16 mouse cellular contexts compared by ENCODE assay signal in genomic region chr9:70658266-70658665, GRCm38 (mm10). TPM values are rescaled to one million over a fixed set of nuclear protein-coding genes. Genes with fewer than 3 reads are reported as not detected.
A peak's percentile ranks its signal among the peaks of the same experiment; 100 is the strongest.
DNase-seq lines count a peak whose midpoint lies in the region; ATAC-seq and TF ChIP-seq lines count a peak whose summit lies in the region.
"Had no signal": no experiment of that assay in that cellular context is flagged by ENCODE, and none has a peak within 500 bp of the region (broad histone marks: within the 10 kb centered on the region; RNA-seq: fewer than 3 reads in every experiment).

No protein-coding gene starts in this region.

- H3K9me3 ChIP-seq in megakaryocyte, embryonic 14.5 days = no peaks in the 10 kb centered on the region
- H3K9me3 ChIP-seq in liver, embryonic 15.5 days (replicated peaks) = no peaks in the 10 kb centered on the region
- H3K9me3 ChIP-seq in forebrain, embryonic 14.5 days (replicated peaks; ENCODE audit: control insufficient read depth, low read length) = no peaks in the 10 kb centered on the region
- H3K9me3 ChIP-seq: embryonic facial prominence, embryonic 12.5 days; heart, embryonic 10.5 days had no signal

- peak overlapping the region; percentile 76 for H3K4me2 ChIP-seq in liver, embryonic 15.5 days
- no peak overlapping the region for H3K4me2 ChIP-seq in forebrain, embryonic 14.5 days (ENCODE audit: low read length)

- H3K4me1 ChIP-seq in cerebellum, adult 2 months (ENCODE audit: control insufficient read depth, insufficient read depth, low read length) = no peaks in the 10 kb centered on the region; the same call in 1 of the 2 replicates
- H3K4me1 ChIP-seq in megakaryocyte, embryonic 14.5 days = peaks cover 27% of the 10 kb centered on the region
- peaks cover 29% of the 10 kb centered on the region for H3K4me1 ChIP-seq in liver, embryonic 15.5 days (replicated peaks)
- H3K4me1 ChIP-seq in forebrain, embryonic 14.5 days (ENCODE audit: control insufficient read depth, insufficient read depth, low read length) = peaks cover 15% of the 10 kb centered on the region

- no peak for TF ChIP-seq CTCF in cerebellum, adult 2 months (IDR thresholded peaks at IDR 0.05; ENCODE audit: borderline replicate concordance, insufficient read depth, low read depth, low read length)

- H3K9ac ChIP-seq in liver, embryonic 15.5 days = peak overlapping the region; percentile 47
- no peak overlapping the region for H3K9ac ChIP-seq in forebrain, embryonic 14.5 days (ENCODE audit: low read length)
- H3K9ac ChIP-seq: embryonic facial prominence, embryonic 12.5 days; forebrain, postnatal 0 days had no signal

- peak overlapping the region; percentile 23 for H3K4me3 ChIP-seq in cerebellum, adult 2 months (replicated peaks; ENCODE audit: insufficient read depth, low read depth, low read length)
- peak overlapping the region; percentile 83 for H3K4me3 ChIP-seq in megakaryocyte, embryonic 14.5 days (replicated peaks)
- peak overlapping the region; percentile 95 for H3K4me3 ChIP-seq in liver, embryonic 15.5 days (replicated peaks)
- no peak overlapping the region for H3K4me3 ChIP-seq in forebrain, embryonic 14.5 days (ENCODE audit: low read depth, low read length)

- H3K27me3 ChIP-seq in cerebellum, adult 2 months (ENCODE audit: control insufficient read depth, insufficient read depth, low read length) = no peaks in the 10 kb centered on the region
- no peaks in the 10 kb centered on the region for H3K27me3 ChIP-seq in megakaryocyte, embryonic 14.5 days (replicated peaks)
- no peaks in the 10 kb centered on the region for H3K27me3 ChIP-seq in liver, embryonic 15.5 days
- H3K27me3 ChIP-seq in forebrain, embryonic 14.5 days (replicated peaks; ENCODE audit: control insufficient read depth, insufficient read depth, low read length) = no peaks in the 10 kb centered on the region
- H3K27me3 ChIP-seq: embryonic facial prominence, embryonic 12.5 days had no signal

- peaks cover 18% of the 10 kb centered on the region for H3K36me3 ChIP-seq in megakaryocyte, embryonic 14.5 days (replicated peaks; ENCODE audit: low read length)
- peaks cover 12% of the 10 kb centered on the region for H3K36me3 ChIP-seq in liver, embryonic 15.5 days (replicated peaks)
- H3K36me3 ChIP-seq in forebrain, embryonic 14.5 days (ENCODE audit: control insufficient read depth, insufficient read depth, low read length) = no peaks in the 10 kb centered on the region
- H3K36me3 ChIP-seq: embryonic facial prominence, embryonic 12.5 days; heart, embryonic 10.5 days had no signal

- H3K27ac ChIP-seq in cerebellum, adult 2 months (ENCODE audit: insufficient read depth, low read length) = no peak overlapping the region
- peak overlapping the region; percentile 98 for H3K27ac ChIP-seq in liver, embryonic 15.5 days (replicated peaks)
- no peak overlapping the region for H3K27ac ChIP-seq in forebrain, embryonic 14.5 days (ENCODE audit: low read depth, low read length)

- WGBS in cerebellum, adult 2 months = 45% methylated on average over 2 of the region's 2 CpGs
- whole genome bisulfite sequencing in liver, embryonic 15.5 days (ENCODE audit: insufficient replicate concordance) = 14% methylated on average over 2 of the region's 2 CpGs
- WGBS in forebrain, embryonic 14.5 days = 71% methylated on average over 2 of the region's 2 CpGs

- no peak for TF ChIP-seq POLR2A in cerebellum, adult 2 months (IDR thresholded peaks at IDR 0.05; ENCODE audit: borderline replicate concordance, insufficient read depth, low read length)

- no peak for DNase-seq in cerebellum, adult 2 months
- DNase-seq in cerebellum, postnatal 10 days = no peak
- DNase-seq in forebrain, embryonic 14.5 days (ENCODE audit: low spot score) = no peak
- no peak for DNase-seq in ovary, postnatal 36 days (ENCODE audit: low spot score)
- DNase-seq: embryo, embryonic 11 days; forebrain, postnatal 0 days; midbrain, embryonic 14.5 days; right cerebral cortex, postnatal 25 days had no signal

- ATAC-seq in megakaryocyte, adult 5-6 weeks (ENCODE audit: poor library complexity, severe bottlenecking) = no peak
- no peak for ATAC-seq in liver, embryonic 15.5 days (ENCODE audit: insufficient read depth)
- ATAC-seq in forebrain, embryonic 14.5 days = no peak
- ATAC-seq: forebrain, postnatal 0 days; intestine, postnatal 0 days had no signal

RNA-seq across cellular contexts. Expression of gene Mindy2, which starts 1.3 kb away (rescaled TPM):
- 58.4 and 67.3 TPM in 2 replicates for polyA plus RNA-seq in cerebellum, adult 2 months (2012; rRNA removed)
- polyA plus RNA-seq in megakaryocyte, embryonic 14.5 days (2012; ENCODE audit: insufficient read depth, low replicate concordance) = 7.9 and 16.7 TPM in 2 replicates
- total RNA-seq in megakaryocyte, adult 5-6 weeks (2015) = 29.4 and 33.7 TPM in 2 replicates
- total RNA-seq in megakaryocyte, adult 5-6 weeks (2017) = 28.0 and 38.9 TPM in 2 replicates
- polyA plus RNA-seq in liver, embryonic 15.5 days (2015; fragmentation: Nextera tagmentation; extraction: Ambion mirVana) = 18.5 and 20.1 TPM in 2 replicates
- polyA plus RNA-seq in forebrain, embryonic 14.5 days (2014; fragmentation: Nextera tagmentation; extraction: Ambion mirVana) = 12.4 and 14.6 TPM in 2 replicates

RNA-seq across cellular contexts. Expression of gene Gm10642, which starts 2.2 kb away (rescaled TPM):
- polyA plus RNA-seq in cerebellum, adult 2 months (2012; rRNA removed) = 1.4 and 1.5 TPM in 2 replicates
- 29.1 and 84.4 TPM in 2 replicates for polyA plus RNA-seq in megakaryocyte, embryonic 14.5 days (2012; ENCODE audit: insufficient read depth, low replicate concordance)
- total RNA-seq in megakaryocyte, adult 5-6 weeks (2015) = 0.18 and 1.0 TPM in 2 replicates
- 0.85 and 0.99 TPM in 2 replicates for total RNA-seq in megakaryocyte, adult 5-6 weeks (2017)
- polyA plus RNA-seq in liver, embryonic 15.5 days (2015; fragmentation: Nextera tagmentation; extraction: Ambion mirVana) = 1.4 TPM in 2 replicates
- 0.48 and 0.58 TPM in 2 replicates for polyA plus RNA-seq in forebrain, embryonic 14.5 days (2014; fragmentation: Nextera tagmentation; extraction: Ambion mirVana)
- total RNA-seq: hematopoietic stem cell, adult 5-6 weeks; monocyte, adult 5-6 weeks had no signal

RNA-seq across cellular contexts. Expression of gene Adam10, which starts 20.5 kb away (rescaled TPM):
- 44.9 and 47.7 TPM in 2 replicates for polyA plus RNA-seq in cerebellum, adult 2 months (2012; rRNA removed)
- polyA plus RNA-seq in megakaryocyte, embryonic 14.5 days (2012; ENCODE audit: insufficient read depth, low replicate concordance) = 25.9 and 40.9 TPM in 2 replicates
- 113 TPM in 2 replicates for total RNA-seq in megakaryocyte, adult 5-6 weeks (2015)
- 51.2 and 59.8 TPM in 2 replicates for total RNA-seq in megakaryocyte, adult 5-6 weeks (2017)
- polyA plus RNA-seq in liver, embryonic 15.5 days (2015; fragmentation: Nextera tagmentation; extraction: Ambion mirVana) = 71.4 and 71.9 TPM in 2 replicates
- polyA plus RNA-seq in forebrain, embryonic 14.5 days (2014; fragmentation: Nextera tagmentation; extraction: Ambion mirVana) = 45.0 and 47.6 TPM in 2 replicates

Comparison
In these comparisons a context has a peak if more than half of its experiments do, and no peak if none do; other contexts are left out.
1. RNA of gene Gm10642, which starts 2.2 kb away (polyA plus RNA-seq): 29.1 to 84.4 TPM in megakaryocyte, embryonic 14.5 days; 1.4 to 1.5 TPM in cerebellum, adult 2 months, 1.4 TPM in liver, embryonic 15.5 days and 0.48 to 0.58 TPM in forebrain, embryonic 14.5 days; every median in the first group is over 10 times any median in the second.